Mouse (Mus musculus): ENCODE measurements around the gene Gm525. TPM values are rescaled to one million over a fixed set of nuclear protein-coding genes. Genes with fewer than 3 reads are reported as not detected.

Gene Gm525
- polyA plus RNA-seq, 1 experiment from 2014 or later: not detected

DNA sequence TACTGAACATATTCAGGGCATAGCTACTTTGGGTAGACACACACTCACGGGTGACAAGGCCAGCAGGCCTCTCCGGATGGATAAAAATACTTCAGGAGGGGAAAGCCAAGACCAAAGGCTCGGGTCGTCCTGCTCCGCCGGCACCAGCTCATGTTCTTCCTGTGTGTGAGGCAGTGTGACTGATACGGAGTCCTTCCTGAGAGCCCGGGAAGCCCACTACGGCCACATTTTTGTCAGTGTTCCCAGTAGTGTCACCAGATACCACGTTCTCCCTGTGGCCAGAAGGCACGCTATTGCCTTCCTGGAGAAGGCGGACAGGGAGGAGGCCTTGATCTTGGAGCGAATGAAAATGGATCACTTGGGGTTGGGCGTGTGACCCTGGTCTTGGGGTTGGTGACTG is 29.5 kb downstream of the Gm525 start:
- no peak overlapping the region for H3K9ac ChIP-seq
- H3K9me3 ChIP-seq: no peaks in the 10 kb centered on the region
- no peak overlapping the region for H3K4me3 ChIP-seq
- no peak overlapping the region for H3K27ac ChIP-seq
- no peak overlapping the region for H3K4me2 ChIP-seq (replicated peaks)
- no peaks in the 10 kb centered on the region for H3K27me3 ChIP-seq (replicated peaks)
- 88% methylated on average over 14 of the region's 14 CpGs for WGBS
- H3K36me3 ChIP-seq: no peaks in the 10 kb centered on the region
- no peak for ATAC-seq (ENCODE audit: low FRiP score, low read depth)
- H3K4me1 ChIP-seq: peaks cover 6% of the 10 kb centered on the region; the same call in 1 of the 2 replicates

DNA sequence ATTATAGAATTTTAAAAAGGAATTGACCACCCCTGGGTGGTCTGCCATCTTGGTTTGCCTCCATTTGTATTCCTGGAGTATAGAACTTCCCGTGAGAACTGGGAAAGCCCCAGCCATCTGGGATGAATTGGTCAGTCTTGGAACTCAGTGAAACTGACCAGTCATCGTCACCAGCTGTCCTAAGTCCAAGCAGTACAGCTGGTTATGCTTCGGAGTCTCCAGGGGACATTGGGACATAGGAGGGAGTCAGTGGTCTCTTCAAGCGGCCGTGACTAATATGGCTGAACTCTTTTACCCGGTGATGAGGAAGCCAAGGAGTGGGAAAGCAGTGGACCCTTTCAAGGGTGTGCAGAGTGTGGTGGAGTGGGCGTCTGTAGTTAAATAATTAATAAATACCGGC is 31.6 kb downstream of the Gm525 start:
- Histone ChIP-seq H3K9me3 (no peaks in the 10 kb centered on the region), H3K27ac (no peak overlapping the region), H3K27me3 (replicated peaks) (no peaks in the 10 kb centered on the region), H3K4me1 (peaks cover 6% of the 10 kb centered on the region; the same call in 1 of the 2 replicates), H3K9ac (no peak overlapping the region), H3K4me2 (replicated peaks) (no peak overlapping the region), H3K4me3 (no peak overlapping the region), H3K36me3 (no peaks in the 10 kb centered on the region)
- no peak for ATAC-seq (ENCODE audit: low FRiP score, low read depth)
- WGBS: 88% methylated on average over 8 of the region's 8 CpGs

DNA sequence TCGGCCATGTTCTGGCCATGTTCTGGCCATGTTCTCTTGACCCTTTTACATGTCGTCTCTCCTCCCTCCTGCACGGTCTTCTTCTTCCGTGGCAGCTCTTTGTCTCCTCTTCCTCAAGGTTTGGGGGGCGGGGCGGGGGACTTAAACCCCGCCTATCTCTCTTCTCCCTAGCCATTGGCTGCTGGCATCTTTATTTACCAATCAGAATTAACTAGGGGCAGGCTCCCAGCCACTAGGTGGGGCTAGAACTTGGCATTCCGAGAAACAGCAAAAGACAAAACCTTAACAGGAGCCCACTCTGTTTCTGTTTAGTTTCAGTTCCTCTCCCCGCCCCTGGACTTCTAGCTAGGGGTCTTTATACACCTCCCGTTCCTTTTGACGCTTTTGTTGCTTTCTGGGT is 32.2 kb downstream of the Gm525 start:
- Histone ChIP-seq H3K4me3 (no peak overlapping the region), H3K27ac (no peak overlapping the region), H3K4me2 (replicated peaks) (no peak overlapping the region), H3K4me1 (peaks cover 3% of the 10 kb centered on the region; the same call in 1 of the 2 replicates), H3K27me3 (replicated peaks) (no peaks in the 10 kb centered on the region), H3K9me3 (no peaks in the 10 kb centered on the region), H3K9ac (no peak overlapping the region), H3K36me3 (no peaks in the 10 kb centered on the region)
- whole genome bisulfite sequencing: 82% methylated on average over 11 of the region's 11 CpGs
- no peak for ATAC-seq (ENCODE audit: low FRiP score, low read depth)

DNA sequence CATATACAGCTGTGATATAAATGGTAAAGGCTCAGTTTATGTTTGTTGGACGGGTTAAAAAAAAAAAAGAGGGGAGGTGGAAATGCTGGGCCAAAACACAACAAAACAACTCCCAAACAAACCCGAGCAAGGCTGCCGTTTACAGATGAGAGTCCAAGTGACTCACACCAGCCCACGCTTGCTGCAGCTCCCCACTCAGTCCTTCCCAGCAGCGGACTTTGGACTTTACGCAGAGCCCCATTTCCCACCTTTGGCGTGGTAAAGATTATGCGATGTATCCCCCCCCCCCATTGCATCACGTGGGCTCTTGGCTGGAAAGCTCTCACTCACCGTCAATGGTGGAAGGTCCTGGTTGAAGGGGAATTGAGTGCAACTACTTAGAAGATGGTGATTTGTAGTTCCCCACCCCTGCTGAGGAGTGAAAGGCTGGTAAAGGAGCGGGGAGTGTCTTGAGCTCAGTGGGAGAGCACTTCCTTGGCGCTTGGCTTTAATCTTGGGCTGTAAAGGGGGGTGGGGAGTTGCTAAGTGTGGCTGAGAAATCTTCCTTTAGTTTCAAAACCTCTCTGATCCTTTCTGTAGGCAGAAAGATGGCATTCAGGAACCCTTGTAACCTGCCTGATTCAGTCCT is 33.7 kb downstream of the Gm525 start:
- Histone ChIP-seq H3K9ac (no peak overlapping the region), H3K9me3 (no peaks in the 10 kb centered on the region), H3K27ac (no peak overlapping the region), H3K4me3 (no peak overlapping the region), H3K27me3 (replicated peaks) (no peaks in the 10 kb centered on the region), H3K36me3 (no peaks in the 10 kb centered on the region), H3K4me1 (no peaks in the 10 kb centered on the region), H3K4me2 (replicated peaks) (no peak overlapping the region)
- 14% methylated on average over 12 of the region's 12 CpGs for WGBS
- ATAC-seq (ENCODE audit: low FRiP score, low read depth): no peak

DNA sequence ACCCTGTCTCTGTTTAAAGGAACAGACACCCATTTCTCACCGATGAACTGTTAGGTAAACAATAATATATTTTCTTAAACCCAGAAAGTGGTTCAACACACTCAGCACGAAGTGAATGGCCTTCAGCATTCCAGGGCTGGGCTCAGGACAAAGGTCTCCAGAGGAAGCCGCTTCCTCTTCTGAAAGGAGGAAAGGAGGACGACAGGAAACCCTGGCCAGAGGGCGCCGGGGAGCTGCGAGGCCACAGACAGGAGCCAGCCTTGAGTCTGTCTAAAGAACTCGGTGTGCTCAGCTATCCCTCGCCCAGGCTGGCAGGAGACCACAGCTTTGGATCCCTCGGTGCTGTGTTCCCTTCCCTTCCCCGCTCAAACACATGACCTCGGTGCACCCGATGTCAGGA is 50.8 kb downstream of the Gm525 start:
- Histone ChIP-seq H3K9ac (no peak overlapping the region), H3K4me3 (no peak overlapping the region), H3K9me3 (no peaks in the 10 kb centered on the region), H3K4me2 (replicated peaks) (peak overlapping the region; percentile 18; the same call in 1 of the 2 replicates), H3K4me1 (0 out of 2 replicates have a peak, but pooled peaks cover 3% of the 10 kb centered on the region), H3K27me3 (replicated peaks) (no peaks in the 10 kb centered on the region), H3K36me3 (no peaks in the 10 kb centered on the region), H3K27ac (no peak overlapping the region)
- ATAC-seq (ENCODE audit: low FRiP score, low read depth): no peak
- WGBS: 21% methylated on average over 13 of the region's 13 CpGs

DNA sequence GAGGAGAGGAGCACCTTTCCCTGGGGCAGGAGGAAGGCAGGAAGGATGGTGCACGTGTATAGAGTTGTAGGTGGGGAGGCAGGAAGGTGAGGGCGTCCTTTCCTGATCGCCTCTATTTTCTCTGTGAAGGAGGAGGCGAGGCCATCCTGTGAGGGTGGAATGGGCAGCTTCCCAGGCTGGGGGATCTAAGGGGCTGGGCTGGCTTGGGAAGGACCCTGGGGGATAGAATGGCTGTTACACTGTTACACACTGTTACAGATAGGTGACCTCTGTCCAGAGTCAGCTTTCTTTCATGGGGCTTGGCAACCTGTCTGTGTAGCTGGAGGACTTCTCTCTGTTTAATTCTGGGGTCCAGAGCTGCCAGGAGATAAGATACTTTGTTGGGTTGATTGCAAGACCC is 57.2 kb downstream of the Gm525 start:
- ATAC-seq (ENCODE audit: low FRiP score, low read depth): no peak
- Histone ChIP-seq H3K4me3 (no peak overlapping the region), H3K4me2 (replicated peaks) (no peak overlapping the region), H3K9me3 (no peaks in the 10 kb centered on the region), H3K27ac (no peak overlapping the region), H3K4me1 (no peaks in the 10 kb centered on the region), H3K27me3 (replicated peaks) (no peaks in the 10 kb centered on the region), H3K36me3 (no peaks in the 10 kb centered on the region), H3K9ac (no peak overlapping the region)
- WGBS: 56% methylated on average over 4 of the region's 4 CpGs

DNA sequence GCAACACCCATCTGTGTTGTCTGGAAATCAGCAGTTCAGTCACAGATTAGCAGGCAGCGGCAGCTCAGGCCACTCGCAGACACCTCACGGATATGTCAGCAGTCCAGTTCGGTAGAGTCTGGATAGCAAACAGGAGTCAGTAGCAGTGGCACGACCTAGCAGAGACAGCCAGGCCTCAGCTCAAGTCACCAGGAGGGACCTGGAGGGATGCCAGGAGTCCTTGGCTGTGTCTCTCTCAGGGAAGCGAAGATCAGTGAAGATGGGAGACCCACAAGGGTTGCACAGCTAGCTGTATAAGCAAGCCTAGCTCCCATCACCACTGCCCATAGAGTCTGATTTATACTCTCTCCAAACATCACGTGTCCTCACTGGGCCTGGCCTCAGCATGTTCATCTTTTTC is 58.8 kb downstream of the Gm525 start:
- Histone ChIP-seq H3K27ac (no peak overlapping the region), H3K4me2 (replicated peaks) (no peak overlapping the region), H3K9ac (no peak overlapping the region), H3K9me3 (no peaks in the 10 kb centered on the region), H3K27me3 (replicated peaks) (no peaks in the 10 kb centered on the region), H3K36me3 (no peaks in the 10 kb centered on the region), H3K4me1 (no peaks in the 10 kb centered on the region), H3K4me3 (no peak overlapping the region)
- 86% methylated on average over 7 of the region's 7 CpGs for WGBS
- no peak for ATAC-seq (ENCODE audit: low FRiP score, low read depth)

DNA sequence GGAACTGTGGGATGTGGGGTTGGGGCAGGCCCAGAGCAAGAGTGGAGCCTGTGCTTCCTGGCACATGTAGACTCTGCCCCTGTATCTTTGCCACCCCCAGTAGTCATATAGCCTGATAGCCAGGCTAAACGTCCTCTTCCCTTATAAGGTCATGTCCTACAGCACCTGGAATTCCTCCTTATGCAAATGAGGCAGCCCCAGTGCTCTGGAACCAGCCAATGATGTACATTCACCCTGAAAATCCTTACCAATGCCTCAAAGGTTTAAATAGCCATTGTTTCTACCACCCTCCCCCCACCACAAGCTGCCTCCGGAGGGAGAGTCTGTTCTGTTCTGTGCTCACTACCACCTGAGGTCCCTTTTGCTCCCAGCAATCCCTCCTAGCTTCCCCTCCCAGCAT is 60.6 kb downstream of the Gm525 start:
- H3K27me3 ChIP-seq (replicated peaks): no peaks in the 10 kb centered on the region
- no peak overlapping the region for H3K27ac ChIP-seq
- H3K4me1 ChIP-seq: no peaks in the 10 kb centered on the region
- H3K4me2 ChIP-seq (replicated peaks): no peak overlapping the region
- H3K9ac ChIP-seq: no peak overlapping the region
- no peaks in the 10 kb centered on the region for H3K36me3 ChIP-seq
- no peak for ATAC-seq (ENCODE audit: low FRiP score, low read depth)
- no peak overlapping the region for H3K4me3 ChIP-seq
- H3K9me3 ChIP-seq: no peaks in the 10 kb centered on the region
- 37% methylated on average over 2 of the region's 2 CpGs for WGBS

DNA sequence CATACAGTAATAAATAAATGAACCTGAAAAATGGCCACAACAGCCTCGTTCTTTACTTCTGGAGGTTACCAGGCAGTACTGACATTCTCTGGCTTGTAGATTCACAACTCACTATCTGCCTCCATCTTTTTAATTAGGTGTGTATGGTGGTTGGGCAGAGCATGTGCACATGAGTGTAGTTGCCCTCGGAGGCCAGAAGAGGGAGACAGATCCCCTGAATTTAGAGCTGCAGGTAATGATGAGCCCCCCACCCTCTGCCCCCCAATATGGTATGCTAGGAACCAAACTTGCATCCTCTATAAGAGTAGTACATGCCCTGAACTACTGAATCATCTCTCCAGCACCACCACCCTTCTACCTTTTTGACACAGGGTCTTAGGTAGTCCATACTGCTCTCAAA is 64.3 kb downstream of the Gm525 start:
- H3K9ac ChIP-seq: no peak overlapping the region
- H3K9me3 ChIP-seq: no peaks in the 10 kb centered on the region
- no peak for ATAC-seq (ENCODE audit: low FRiP score, low read depth)
- peaks cover 8% of the 10 kb centered on the region for H3K4me1 ChIP-seq
- 90% methylated on average over 2 of the region's 2 CpGs for WGBS
- H3K4me2 ChIP-seq (replicated peaks): no peak overlapping the region
- H3K27ac ChIP-seq: no peak overlapping the region
- no peaks in the 10 kb centered on the region for H3K36me3 ChIP-seq
- no peak overlapping the region for H3K4me3 ChIP-seq
- H3K27me3 ChIP-seq (replicated peaks): no peaks in the 10 kb centered on the region

Other genes starting within 250 kb of the Gm525 start
- 23.7 and 24.0 TPM in 2 replicates for gene Akap1, start 209.3 kb upstream of the Gm525 start, polyA plus RNA-seq (2016; fragmentation: Nextera tagmentation; extraction: Ambion mirVana)
- 34.1 and 37.6 TPM in 2 replicates for gene Scpep1, start 118.4 kb upstream of the Gm525 start, polyA plus RNA-seq (2016; fragmentation: Nextera tagmentation; extraction: Ambion mirVana)
- not detected in 2 replicates for gene Elobl, start 106.9 kb upstream of the Gm525 start, polyA plus RNA-seq (2016; fragmentation: Nextera tagmentation; extraction: Ambion mirVana)
- 31.3 and 33.3 TPM in 2 replicates for gene Coil, start 103.6 kb upstream of the Gm525 start, polyA plus RNA-seq (2016; fragmentation: Nextera tagmentation; extraction: Ambion mirVana)
- 4.3 and 4.6 TPM in 2 replicates for gene Trim25, start 74.5 kb upstream of the Gm525 start, polyA plus RNA-seq (2016; fragmentation: Nextera tagmentation; extraction: Ambion mirVana)
- 11.1 and 12.7 TPM in 2 replicates for gene Dgke, start 7.0 kb upstream of the Gm525 start, polyA plus RNA-seq (2016; fragmentation: Nextera tagmentation; extraction: Ambion mirVana)
- gene Nog, start 228.5 kb downstream of the Gm525 start, polyA plus RNA-seq (2016; fragmentation: Nextera tagmentation; extraction: Ambion mirVana): 3.7 and 4.4 TPM in 2 replicates

Measured in neural tube, embryonic 12.5 days (tissue).